ENCODE assay signal across 11 mouse cellular contexts in genomic region chr5:107295817-107296511, GRCm38 (mm10). TPM values are rescaled to one million over a fixed set of nuclear protein-coding genes. Genes with fewer than 3 reads are reported as not detected.
DNase-seq lines count a peak whose midpoint lies in the region; ATAC-seq lines count a peak whose summit lies in the region.
"Had no signal": no experiment of that assay in that cellular context is flagged by ENCODE, and none has a peak within 500 bp of the region (broad histone marks: within the 10 kb centered on the region; RNA-seq: fewer than 3 reads in every experiment).

No protein-coding gene starts in this region.

- no peaks in the 10 kb centered on the region for H3K36me3 ChIP-seq in embryonic facial prominence, embryonic 11.5 days (replicated peaks; ENCODE audit: control insufficient read depth, insufficient read depth, low read depth, low read length)
- no peaks in the 10 kb centered on the region for H3K36me3 ChIP-seq in embryonic facial prominence, embryonic 10.5 days (replicated peaks)
- H3K36me3 ChIP-seq in embryonic facial prominence, embryonic 15.5 days: no peaks in the 10 kb centered on the region
- H3K36me3 ChIP-seq in liver, embryonic 11.5 days (ENCODE audit: control insufficient read depth, insufficient read depth, low read length): no peaks in the 10 kb centered on the region
- no peaks in the 10 kb centered on the region for H3K36me3 ChIP-seq in stomach, embryonic 14.5 days (ENCODE audit: control insufficient read depth, insufficient read depth, low read length)
- H3K36me3 ChIP-seq: hindbrain, embryonic 13.5 days; midbrain, embryonic 12.5 days had no signal

- no peak for DNase-seq in embryonic facial prominence, embryonic 11.5 days (ENCODE audit: low spot score)
- DNase-seq in embryonic facial prominence, embryonic 10.5 days (ENCODE audit: low spot score): no peak
- no peak for DNase-seq in liver, embryonic 11.5 days (ENCODE audit: low spot score)
- DNase-seq in c-Kit-positive CD71-positive TER-119-positive erythroid progenitor cells, embryonic 14.5 days (ENCODE audit: low spot score): no peak
- no peak for DNase-seq in B cell, adult 2 months
- DNase-seq in right cerebral cortex, postnatal 4 days: no peak
- DNase-seq: thymus, postnatal 14 days had no signal

- 0 out of 2 replicates have a peak overlapping the region, but pooled peaks have one; percentile 9 for H3K27ac ChIP-seq in embryonic facial prominence, embryonic 11.5 days (replicated peaks; ENCODE audit: low read depth, low read length)
- H3K27ac ChIP-seq in embryonic facial prominence, embryonic 10.5 days (replicated peaks): no peak overlapping the region
- H3K27ac ChIP-seq in embryonic facial prominence, embryonic 15.5 days (replicated peaks): peak overlapping the region; percentile 70
- H3K27ac ChIP-seq in liver, embryonic 11.5 days (ENCODE audit: low read depth, low read length): no peak overlapping the region
- peak overlapping the region; percentile 81 for H3K27ac ChIP-seq in stomach, embryonic 14.5 days (ENCODE audit: low read length)
- H3K27ac ChIP-seq: hindbrain, embryonic 13.5 days; midbrain, embryonic 12.5 days had no signal

- no peak overlapping the region for H3K9ac ChIP-seq in embryonic facial prominence, embryonic 11.5 days (replicated peaks; ENCODE audit: low read length)
- no peak overlapping the region for H3K9ac ChIP-seq in embryonic facial prominence, embryonic 15.5 days
- no peak overlapping the region for H3K9ac ChIP-seq in liver, embryonic 11.5 days (ENCODE audit: low read depth, low read length)
- no peak overlapping the region for H3K9ac ChIP-seq in stomach, embryonic 14.5 days (replicated peaks; ENCODE audit: low read depth, low read length)
- H3K9ac ChIP-seq: hindbrain, embryonic 13.5 days; midbrain, embryonic 12.5 days had no signal

- no peak for ATAC-seq in embryonic facial prominence, embryonic 11.5 days (replicated peaks; ENCODE audit: insufficient number of reproducible peaks, low FRiP score, low TSS enrichment, low read depth)
- no peak for ATAC-seq in embryonic facial prominence, embryonic 15.5 days (ENCODE audit: insufficient number of reproducible peaks, low FRiP score, low TSS enrichment, low read depth)
- no peak for ATAC-seq in liver, embryonic 11.5 days (replicated peaks; ENCODE audit: low FRiP score)
- no peak for ATAC-seq in stomach, embryonic 14.5 days (ENCODE audit: insufficient number of reproducible peaks, insufficient read depth, low FRiP score, low read depth)

- H3K9me3 ChIP-seq in embryonic facial prominence, embryonic 11.5 days (replicated peaks; ENCODE audit: control insufficient read depth, low read length): no peaks in the 10 kb centered on the region
- no peaks in the 10 kb centered on the region for H3K9me3 ChIP-seq in embryonic facial prominence, embryonic 10.5 days
- no peaks in the 10 kb centered on the region for H3K9me3 ChIP-seq in embryonic facial prominence, embryonic 15.5 days (replicated peaks)
- H3K9me3 ChIP-seq in liver, embryonic 11.5 days (ENCODE audit: control insufficient read depth, low read length): no peaks in the 10 kb centered on the region
- H3K9me3 ChIP-seq in stomach, embryonic 14.5 days (ENCODE audit: control insufficient read depth, low read depth, low read length): no peaks in the 10 kb centered on the region
- H3K9me3 ChIP-seq: hindbrain, embryonic 13.5 days; midbrain, embryonic 12.5 days had no signal

- no peaks in the 10 kb centered on the region for H3K4me1 ChIP-seq in embryonic facial prominence, embryonic 11.5 days (ENCODE audit: control insufficient read depth, insufficient read depth, low read length)
- H3K4me1 ChIP-seq in embryonic facial prominence, embryonic 10.5 days: peaks cover 12% of the 10 kb centered on the region
- peaks cover 23% of the 10 kb centered on the region for H3K4me1 ChIP-seq in embryonic facial prominence, embryonic 15.5 days
- peaks cover 8% of the 10 kb centered on the region for H3K4me1 ChIP-seq in liver, embryonic 11.5 days (replicated peaks; ENCODE audit: control insufficient read depth, insufficient read depth, low read length)
- H3K4me1 ChIP-seq in stomach, embryonic 14.5 days (ENCODE audit: control insufficient read depth, insufficient read depth, low read length): peaks cover 9% of the 10 kb centered on the region; the same call in 1 of the 2 replicates

- no peak overlapping the region for H3K4me2 ChIP-seq in embryonic facial prominence, embryonic 11.5 days (ENCODE audit: low read depth, low read length)
- peak overlapping the region; percentile 35 for H3K4me2 ChIP-seq in embryonic facial prominence, embryonic 15.5 days (replicated peaks)
- H3K4me2 ChIP-seq in liver, embryonic 11.5 days: 0 out of 2 replicates have a peak overlapping the region, but pooled peaks have one; percentile 26
- H3K4me2 ChIP-seq in stomach, embryonic 14.5 days (replicated peaks; ENCODE audit: low read depth, low read length): peak overlapping the region; percentile 16; the same call in 1 of the 2 replicates
- H3K4me2 ChIP-seq: hindbrain, embryonic 13.5 days; midbrain, embryonic 12.5 days had no signal

- no peaks in the 10 kb centered on the region for H3K27me3 ChIP-seq in embryonic facial prominence, embryonic 11.5 days (ENCODE audit: control insufficient read depth, insufficient read depth, low read length)
- H3K27me3 ChIP-seq in embryonic facial prominence, embryonic 10.5 days (replicated peaks; ENCODE audit: low read depth, poor library complexity, severe bottlenecking): peaks cover 20% of the 10 kb centered on the region
- H3K27me3 ChIP-seq in embryonic facial prominence, embryonic 15.5 days: no peaks in the 10 kb centered on the region
- no peaks in the 10 kb centered on the region for H3K27me3 ChIP-seq in liver, embryonic 11.5 days (replicated peaks; ENCODE audit: control insufficient read depth, insufficient read depth, low read length)
- H3K27me3 ChIP-seq in stomach, embryonic 14.5 days (ENCODE audit: control insufficient read depth, insufficient read depth, low read length): no peaks in the 10 kb centered on the region

- H3K4me3 ChIP-seq in embryonic facial prominence, embryonic 11.5 days (ENCODE audit: low read depth, low read length): no peak overlapping the region
- H3K4me3 ChIP-seq in embryonic facial prominence, embryonic 10.5 days: no peak overlapping the region
- 0 out of 2 replicates have a peak overlapping the region, but pooled peaks have one; percentile 9 for H3K4me3 ChIP-seq in embryonic facial prominence, embryonic 15.5 days (replicated peaks)
- H3K4me3 ChIP-seq in liver, embryonic 11.5 days (ENCODE audit: low read depth, low read length): no peak overlapping the region
- no peak overlapping the region for H3K4me3 ChIP-seq in stomach, embryonic 14.5 days (ENCODE audit: low read depth, low read length)
- H3K4me3 ChIP-seq: hindbrain, embryonic 13.5 days; midbrain, embryonic 12.5 days had no signal

- WGBS in embryonic facial prominence, embryonic 11.5 days: 70% methylated on average over 16 of the region's 16 CpGs
- 72% methylated on average over 16 of the region's 16 CpGs for WGBS in embryonic facial prominence, embryonic 10.5 days
- 31% methylated on average over 16 of the region's 16 CpGs for WGBS in embryonic facial prominence, embryonic 15.5 days
- WGBS in liver, embryonic 11.5 days: 69% methylated on average over 16 of the region's 16 CpGs
- 69% methylated on average over 16 of the region's 16 CpGs for WGBS in stomach, embryonic 14.5 days

RNA-seq across cellular contexts. Expression of gene Tgfbr3, which starts 6.5 kb away (rescaled TPM):
- 10.5 and 12.3 TPM in 2 replicates for polyA plus RNA-seq in embryonic facial prominence, embryonic 11.5 days (2014; fragmentation: Nextera tagmentation; extraction: Ambion mirVana)
- 9.4 and 9.8 TPM in 2 replicates for polyA plus RNA-seq in embryonic facial prominence, embryonic 10.5 days (2016; fragmentation: Nextera tagmentation; extraction: Ambion mirVana)
- 37.3 and 38.7 TPM in 2 replicates for polyA plus RNA-seq in embryonic facial prominence, embryonic 15.5 days (2015; fragmentation: Nextera tagmentation; extraction: Ambion mirVana)
- 38.2 and 39.7 TPM in 2 replicates for polyA plus RNA-seq in liver, embryonic 11.5 days (2014; fragmentation: Nextera tagmentation; extraction: Ambion mirVana)
- polyA plus RNA-seq in stomach, embryonic 14.5 days (2014; fragmentation: Nextera tagmentation; extraction: Ambion mirVana): 34.4 and 34.5 TPM in 2 replicates

RNA-seq across cellular contexts. Expression of gene Brdt, which starts 35.0 kb away (rescaled TPM):
- polyA plus RNA-seq in embryonic facial prominence, embryonic 11.5 days (2014; fragmentation: Nextera tagmentation; extraction: Ambion mirVana): 2.5 and 3.2 TPM in 2 replicates
- polyA plus RNA-seq in embryonic facial prominence, embryonic 10.5 days (2016; fragmentation: Nextera tagmentation; extraction: Ambion mirVana): 1.3 and 1.6 TPM in 2 replicates
- polyA plus RNA-seq in embryonic facial prominence, embryonic 15.5 days (2015; fragmentation: Nextera tagmentation; extraction: Ambion mirVana): 5.6 and 6.4 TPM in 2 replicates
- polyA plus RNA-seq in liver, embryonic 11.5 days (2014; fragmentation: Nextera tagmentation; extraction: Ambion mirVana): 0.68 and 0.84 TPM in 2 replicates
- 2.5 TPM in 2 replicates for polyA plus RNA-seq in stomach, embryonic 14.5 days (2014; fragmentation: Nextera tagmentation; extraction: Ambion mirVana)

Comparison
In these comparisons a context has a peak if more than half of its experiments do, and no peak if none do; other contexts are left out.
1. H3K27ac ChIP-seq: peak in embryonic facial prominence, embryonic 11.5 days (single experiment), embryonic facial prominence, embryonic 15.5 days (single experiment) and stomach, embryonic 14.5 days (single experiment); none in embryonic facial prominence, embryonic 10.5 days (single experiment) and liver, embryonic 11.5 days (single experiment).